Mouse (Mus musculus): Measurements from ENCODE around the gene Npcd.
A peak's percentile ranks its signal among the peaks of the same experiment; 100 is the strongest.
"Not testable (repeated sequence)": the region's sequence is repeated elsewhere in the genome, so short reads cannot be mapped to it uniquely, and the experiment has no call there.

The Npcd gene

GRCm38 (mm10) chr15:79830388-79830787, 3.6 kb downstream of the Npcd start:
- peak; percentile 85 for DNase-seq (ENCODE audit: low read depth, low spot score)

- no peak for DNase-seq (ENCODE audit: low read depth, low spot score)
Measured at GRCm38 (mm10) chr15:79829431-79829830, 4.6 kb downstream of the Npcd start.

- DNase-seq (ENCODE audit: low read depth, low spot score), result peak; percentile 50
Measured at GRCm38 (mm10) chr15:79828366-79829035, 5.5 kb downstream of the Npcd start.

GRCm38 (mm10) chr15:79827778-79828210, 6.2 kb downstream of the Npcd start:
- no peak for DNase-seq (ENCODE audit: low read depth, low spot score)

DNA sequence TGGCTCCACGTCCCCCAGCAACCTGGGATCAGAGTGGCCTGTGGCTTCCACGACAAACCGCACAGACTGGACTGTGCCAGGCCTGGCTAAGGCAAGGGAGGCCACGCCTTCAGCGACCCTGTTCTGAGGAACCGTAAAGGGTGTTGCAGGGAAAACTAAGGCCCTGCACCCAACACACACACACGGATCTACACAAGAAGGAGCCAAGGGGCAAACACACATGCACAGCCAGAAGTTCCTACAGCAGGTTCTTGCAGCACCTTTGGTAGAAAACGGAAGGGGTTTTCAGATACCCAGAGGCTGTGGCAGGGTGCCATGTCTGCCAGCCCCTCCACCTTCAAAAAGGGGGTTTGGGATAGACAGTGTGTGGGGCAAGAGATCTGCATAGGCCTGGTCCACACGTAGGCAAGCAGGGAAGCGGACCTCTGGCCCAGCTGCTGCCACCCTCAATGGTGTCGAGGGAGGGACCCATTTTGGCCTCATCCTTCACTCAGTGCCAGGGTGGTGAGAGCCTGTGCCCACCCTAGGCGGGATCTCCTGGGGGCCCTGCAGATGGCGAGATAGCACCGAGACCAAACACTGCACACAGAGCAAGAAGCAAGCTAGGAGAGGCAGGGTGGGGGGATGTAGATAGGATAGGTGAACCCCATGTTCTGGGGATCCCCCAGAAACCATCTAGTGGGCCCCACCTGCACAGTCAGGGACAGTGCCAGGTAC, 6.8 kb downstream of the Npcd start:
- no peak for DNase-seq (ENCODE audit: low read depth, low spot score)

GRCm38 (mm10) chr15:79826221-79826935, 7.7 kb downstream of the Npcd start:
- no peak for DNase-seq (ENCODE audit: low read depth, low spot score)

DNA sequence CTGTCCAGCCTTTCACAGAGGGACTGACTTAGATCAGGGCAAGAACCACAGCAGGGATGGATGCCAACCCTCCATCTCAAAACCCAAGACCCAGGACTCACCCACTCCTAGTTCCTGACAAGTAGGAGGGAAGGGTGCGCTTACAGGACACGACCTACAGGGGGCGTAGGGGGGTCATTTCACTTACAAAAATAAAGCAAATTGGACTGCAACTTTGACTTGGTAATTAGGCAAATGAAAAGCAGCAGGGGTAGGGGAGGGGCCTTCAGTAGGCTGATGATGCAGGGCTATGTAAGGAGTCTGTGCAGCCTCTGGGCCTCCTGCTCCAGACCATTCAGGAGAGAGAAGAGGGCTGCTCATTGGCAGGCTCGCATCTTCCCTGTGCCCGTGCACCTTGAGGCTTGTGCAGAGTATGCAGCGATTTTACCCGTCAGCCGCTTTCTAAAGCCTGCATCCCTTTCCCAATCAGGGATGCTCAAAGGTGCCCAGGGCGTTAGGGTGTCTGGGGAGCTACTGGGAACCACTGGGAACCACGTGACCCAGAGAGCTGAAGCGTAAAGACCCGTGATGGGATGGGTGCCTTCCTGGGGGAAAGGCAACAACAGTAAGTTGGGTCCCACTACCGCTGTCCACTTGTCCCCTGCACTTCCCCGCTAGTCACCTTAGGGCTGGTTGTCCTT, 8.8 kb downstream of the Npcd start:
- peak; percentile 94 for DNase-seq (ENCODE audit: low read depth, low spot score)

GRCm38 (mm10) chr15:79823588-79824280, 10.3 kb downstream of the Npcd start:
- DNase-seq (ENCODE audit: low read depth, low spot score), result peak; percentile 89

DNA sequence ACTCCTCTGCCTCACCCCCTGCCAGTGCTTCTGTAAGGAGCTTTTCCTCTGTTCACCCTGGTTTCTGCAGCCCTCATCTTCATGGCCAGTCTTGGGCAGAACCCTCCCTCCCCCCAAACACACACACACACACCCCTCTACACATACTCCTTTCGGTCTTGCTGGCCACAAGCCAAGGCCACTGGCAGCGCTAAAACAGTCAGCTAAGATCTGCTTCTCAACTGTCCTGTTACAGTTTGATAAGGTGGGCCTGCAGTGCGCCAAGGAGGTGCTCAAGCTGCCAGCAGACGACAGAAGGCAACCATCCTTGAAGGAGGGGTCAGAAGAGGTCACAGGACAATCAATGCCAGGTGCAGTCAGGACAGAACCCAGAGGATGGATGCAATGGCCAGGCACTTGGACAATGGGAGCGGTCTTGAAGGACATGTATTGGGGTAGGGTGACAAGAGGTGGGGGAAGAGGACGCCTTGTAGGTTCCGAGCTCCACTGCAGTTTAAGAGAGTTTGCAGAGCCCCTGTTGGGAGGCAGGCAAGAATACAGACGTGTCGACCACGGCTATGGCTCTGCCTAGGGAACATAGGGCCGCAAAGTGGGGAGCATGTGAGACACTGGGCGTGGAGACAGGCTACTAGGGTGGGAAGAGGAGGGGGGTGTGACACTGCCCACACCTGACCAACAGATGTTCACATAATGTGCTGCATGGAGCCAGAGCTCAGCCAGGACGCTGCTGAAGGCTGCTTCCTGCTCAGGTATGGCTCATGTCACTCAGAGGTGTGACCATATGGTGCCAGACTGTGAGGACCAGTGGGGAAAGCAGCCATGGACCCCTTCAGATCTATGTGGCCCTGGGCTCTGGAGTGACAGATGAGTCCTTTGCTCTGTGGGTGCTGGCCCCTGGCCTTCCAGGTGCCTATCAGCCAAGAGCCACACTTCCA, 11.5 kb downstream of the Npcd start:
- DNase-seq (ENCODE audit: low read depth, low spot score), result no peak

DNA sequence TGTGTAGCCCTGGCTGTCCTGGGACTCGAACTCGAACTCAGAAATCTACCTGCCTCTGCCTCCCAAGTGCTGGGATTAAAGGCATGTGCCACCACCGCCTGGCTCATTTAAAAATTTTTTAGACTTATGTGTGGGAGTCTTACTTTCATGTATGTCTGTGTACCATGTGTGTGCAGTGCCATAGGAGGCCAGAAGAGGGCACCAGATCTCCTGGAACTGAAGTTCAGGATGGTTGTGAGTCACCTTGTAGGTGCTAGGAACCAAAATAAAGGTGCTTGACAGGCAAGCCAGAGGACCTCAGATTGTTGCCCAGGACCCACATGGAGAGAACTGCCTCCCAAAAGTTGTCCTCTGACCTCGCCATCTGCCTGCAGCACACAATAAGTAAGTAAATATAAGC, 15.7 kb downstream of the Npcd start:
- DNase-seq (ENCODE audit: low read depth, low spot score), result peak; percentile 79

- peak; percentile 28 for DNase-seq (ENCODE audit: low read depth, low spot score)
Measured at GRCm38 (mm10) chr15:79813666-79814258, 20.3 kb downstream of the Npcd start.

GRCm38 (mm10) chr15:79812840-79813239, 21.2 kb downstream of the Npcd start:
- DNase-seq (ENCODE audit: low read depth, low spot score), result not testable (repeated sequence)

DNA sequence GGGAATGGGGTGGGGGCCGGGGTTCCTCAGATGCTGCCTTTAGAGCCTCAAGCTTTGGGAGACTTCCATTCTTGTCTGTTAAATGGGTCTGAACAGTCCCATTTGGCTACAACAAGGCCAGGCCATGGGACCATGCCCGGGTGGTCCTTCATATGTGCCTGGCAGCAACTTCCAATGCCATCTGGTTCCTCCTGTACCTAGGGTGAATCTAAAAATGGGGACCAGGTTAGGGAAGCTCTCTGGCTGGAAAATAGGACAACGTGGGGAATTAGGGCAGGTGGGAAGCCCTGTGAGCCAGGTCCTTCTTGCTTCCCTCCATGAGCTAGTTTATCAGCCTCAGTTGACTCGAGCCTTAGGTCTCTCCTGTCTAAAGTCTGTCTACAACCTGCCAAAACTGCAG, 23.0 kb downstream of the Npcd start:
- no peak for DNase-seq (ENCODE audit: low read depth, low spot score)

- DNase-seq (ENCODE audit: low read depth, low spot score), result no peak
Measured at GRCm38 (mm10) chr15:79810061-79810460, 24.0 kb downstream of the Npcd start.

DNA sequence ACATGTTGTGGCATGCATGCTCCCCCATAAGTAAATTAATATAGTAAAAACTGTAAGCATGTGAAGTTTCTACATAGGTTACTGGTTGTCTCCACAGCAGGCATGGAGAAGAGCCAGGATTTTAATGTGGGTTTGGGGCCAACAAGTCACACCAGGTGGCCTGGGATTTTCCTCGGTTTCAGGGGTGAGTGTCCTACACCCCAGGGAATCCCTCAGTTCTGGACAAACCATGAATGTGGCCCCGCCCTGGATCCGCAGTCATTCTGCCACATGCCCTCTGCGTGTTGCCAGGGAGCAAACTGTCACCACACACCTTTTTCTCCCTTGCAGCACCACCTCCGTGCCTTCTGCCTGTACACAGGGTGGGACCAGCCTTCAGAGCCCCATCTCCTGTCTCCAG, 25.4 kb downstream of the Npcd start:
- no peak for DNase-seq (ENCODE audit: low read depth, low spot score)

DNA sequence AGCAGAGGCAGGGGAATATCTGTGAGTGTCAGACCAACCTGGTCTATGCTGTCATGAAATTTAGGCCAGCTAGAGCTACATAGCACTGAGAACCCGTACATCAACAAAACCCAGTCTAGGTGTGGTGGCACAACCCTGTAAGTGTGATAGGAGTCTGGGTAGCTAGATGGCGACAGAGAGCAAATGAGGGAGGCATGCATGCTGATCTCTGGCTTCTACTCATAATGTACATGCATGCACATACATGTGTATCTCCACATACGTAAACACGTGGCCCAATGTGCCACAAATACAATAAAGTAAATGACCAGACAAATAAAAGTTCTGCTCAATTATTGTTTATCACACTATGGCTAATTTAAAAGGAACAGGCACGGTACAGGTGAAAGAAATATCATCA, 25.9 kb downstream of the Npcd start:
- DNase-seq (ENCODE audit: low read depth, low spot score), result peak; percentile 83

DNA sequence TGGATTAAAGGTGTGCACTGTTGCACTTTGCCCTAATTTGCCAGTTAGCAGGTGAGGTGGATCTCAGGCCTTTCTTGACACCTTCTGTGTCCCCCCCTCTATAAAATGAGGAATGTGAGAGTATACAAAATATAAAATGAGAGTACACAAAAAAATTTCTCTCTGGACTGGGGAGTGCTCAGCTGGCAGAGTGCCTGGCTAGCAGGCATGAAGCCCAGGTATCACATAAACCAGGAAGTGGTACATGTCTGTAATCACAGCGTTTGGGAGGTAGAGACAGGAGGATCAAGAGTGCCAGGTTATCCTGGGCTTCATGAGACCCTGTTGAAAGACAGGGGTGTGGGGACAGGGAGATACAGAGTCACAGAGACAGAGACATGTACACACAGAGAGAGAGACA, 27.0 kb downstream of the Npcd start:
- DNase-seq (ENCODE audit: low read depth, low spot score), result no peak

DNA sequence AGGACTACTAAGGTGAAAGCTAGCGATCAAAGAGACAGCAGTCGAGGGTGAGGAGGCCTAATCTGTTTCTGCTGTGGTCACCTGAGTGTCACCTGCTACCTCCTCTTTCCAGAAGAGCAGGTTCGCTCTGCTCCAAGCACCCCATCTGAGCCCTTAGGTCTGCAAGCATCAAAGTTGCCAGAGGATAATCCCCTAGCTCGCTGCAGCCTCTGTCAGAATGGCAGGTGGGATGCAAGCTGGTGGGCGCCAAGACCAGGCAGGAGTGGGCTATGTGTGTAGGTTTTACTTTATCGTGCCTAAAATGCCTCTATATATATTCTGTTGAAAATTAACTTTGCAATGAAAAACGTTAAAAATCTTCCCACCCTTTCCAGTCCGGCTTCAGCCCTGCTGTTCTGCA, 28.8 kb downstream of the Npcd start:
- DNase-seq (ENCODE audit: low read depth, low spot score), result no peak

DNA sequence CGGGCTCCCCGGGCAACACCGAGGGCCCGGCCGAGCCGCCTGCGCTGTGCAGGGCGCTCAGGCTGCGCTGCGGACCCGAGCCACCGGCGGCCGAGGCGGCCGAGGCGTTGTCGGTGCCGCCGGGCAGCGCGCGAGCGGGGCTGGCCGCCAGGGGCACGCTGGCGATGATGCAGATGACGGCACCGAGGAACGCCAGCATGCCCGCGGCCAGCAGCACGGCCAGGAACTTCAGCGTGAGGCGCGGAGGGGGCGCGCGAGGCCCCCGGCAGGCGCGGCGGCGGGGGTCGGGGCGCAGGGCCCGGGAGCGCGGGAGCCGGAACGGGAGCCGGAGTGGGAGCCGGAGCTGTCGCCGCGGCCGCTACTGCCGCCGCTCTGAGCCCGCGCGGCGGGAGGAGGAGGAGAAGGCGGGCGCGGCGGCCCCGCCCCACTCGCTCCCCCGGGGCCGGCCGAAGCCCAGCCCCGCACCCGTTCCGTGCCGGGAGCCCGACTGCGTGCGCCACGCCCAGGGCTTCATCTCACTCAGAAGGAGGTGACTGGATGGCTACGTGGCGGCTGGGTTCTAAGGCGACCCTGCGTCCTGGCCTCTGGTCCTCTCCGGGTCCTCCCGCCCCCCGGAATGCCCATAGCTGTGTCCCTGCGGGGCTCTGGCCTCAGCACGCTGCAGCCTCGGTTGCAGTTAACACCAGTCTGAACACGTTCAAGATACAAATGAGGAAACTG, 29.5 kb downstream of the Npcd start, which contains the start of gene Nptxr:
Gene Nptxr (minus strand): TSS at position 415 of the 720 bp plus-strand sequence.
- DNase-seq (ENCODE audit: low read depth, low spot score), result peak; percentile 54
